Mouse (Mus musculus) embryonic facial prominence, embryonic 12.5 days (tissue): ENCODE data around the gene Sec22c. TPM values are rescaled to one million over a fixed set of nuclear protein-coding genes. Genes with fewer than 3 reads are reported as not detected.

Experiments
- ATAC-seq: fragments of 200-750 bp; cut with Nextera tagmentation; 2 replicates; pipeline ENCODE4 v1.8.0; 2017; ENCODE audit not compliant: insufficient number of reproducible peaks, insufficient read depth, low FRiP score, low TSS enrichment
- H3K27ac ChIP-seq: fragments of 300-500 bp; sonication (generic); 2 replicates; pipeline ENCODE4 v1.5.1; 2016; ENCODE audit warnings: mild to moderate bottlenecking
- H3K27me3 ChIP-seq: fragments of 300-500 bp; sonication (generic); 2 replicates; pipeline ENCODE4 v1.6.1; 2016; ENCODE audit warnings: mild to moderate bottlenecking, moderate library complexity
- H3K36me3 ChIP-seq: fragments of 300-500 bp; sonication (generic); 2 replicates; pipeline ENCODE4 v1.6.1; 2016; ENCODE audit warnings: mild to moderate bottlenecking
- H3K4me1 ChIP-seq: fragments of 300-500 bp; sonication (generic); 2 replicates; pipeline ENCODE4 v1.6.1; 2016
- H3K4me2 ChIP-seq: fragments of 300-500 bp; sonication (generic); replicated peaks from 2 replicates; pipeline ENCODE4 v1.6.1; 2016; ENCODE audit warnings: mild to moderate bottlenecking, moderate library complexity
- H3K4me3 ChIP-seq: fragments of 300-500 bp; sonication (generic); 2 replicates; pipeline ENCODE4 v1.5.1; 2016; ENCODE audit warnings: mild to moderate bottlenecking
- H3K9ac ChIP-seq: fragments of 300-500 bp; sonication (generic); 2 replicates; pipeline ENCODE4 v1.6.1; 2016; ENCODE audit warnings: mild to moderate bottlenecking, moderate library complexity
- H3K9me3 ChIP-seq: fragments of 300-500 bp; sonication (generic); 2 replicates; pipeline ENCODE4 v1.6.1; 2016; ENCODE audit warnings: mild to moderate bottlenecking, moderate library complexity
- WGBS: fragments of 180-500 bp; shearing (Covaris S2); methylation state at CpG from one replicate; pipeline ENCODE4 v1.1.7; 2016; 5-methylcytosine and 5-hydroxymethylcytosine counted together
- polyA plus RNA-seq: library from polyadenylated mRNA; unstranded; fragments of >200 nt; fragmentation: Nextera tagmentation; extraction: Ambion mirVana; gene quantifications from 2 replicates; pipeline ENCODE4 v1.2.1, GENCODE M21; 2016

Sec22c gene
- polyA plus RNA-seq, 1 experiment from 2014 or later: 18.0 TPM

DNA sequence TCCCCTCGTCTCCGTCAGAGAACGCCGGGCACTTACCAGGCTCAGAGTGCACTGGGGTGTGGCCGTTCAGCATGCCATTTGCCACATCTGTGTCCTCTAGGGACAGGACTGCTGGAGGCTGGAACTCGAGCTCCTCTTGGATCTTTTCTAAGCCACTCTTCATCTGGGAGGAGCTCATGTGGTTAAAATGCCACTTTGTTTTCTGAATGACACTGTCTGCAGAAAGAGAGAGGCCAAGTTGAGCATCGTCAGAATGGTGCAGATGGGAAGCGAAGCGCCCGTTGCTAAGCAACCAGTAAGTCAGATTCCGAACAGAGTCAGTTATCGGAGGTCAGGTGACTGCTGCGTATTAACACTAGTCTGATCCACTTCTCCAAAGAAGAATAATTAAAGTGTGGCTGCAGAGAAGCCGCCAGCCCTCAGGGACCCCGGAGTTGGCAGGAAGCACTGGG, 15.1 kb downstream of the Sec22c start:
- ATAC-seq: no peak

DNA sequence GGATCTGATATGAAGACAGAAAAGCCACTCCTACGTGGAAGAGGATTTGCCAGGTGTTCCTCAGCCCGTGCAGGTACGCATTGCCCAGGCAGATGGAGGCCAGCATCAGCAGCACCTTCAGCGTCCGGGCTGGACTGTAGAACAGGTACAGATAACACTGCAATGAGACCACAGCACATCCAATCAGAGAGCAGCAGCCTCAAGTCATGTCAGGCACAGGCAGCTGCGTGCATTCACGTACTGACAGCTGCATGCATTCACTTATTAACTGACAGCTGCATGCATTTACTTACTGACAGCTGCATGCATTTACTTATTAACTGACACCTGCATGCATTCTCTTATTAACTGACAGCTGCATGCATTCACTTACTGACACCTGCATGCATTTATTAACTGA, 20.6 kb downstream of the Sec22c start:
- no peaks in the 10 kb centered on the region for H3K9me3 ChIP-seq
- H3K36me3 ChIP-seq: peaks cover 38% of the 10 kb centered on the region
- no peak overlapping the region for H3K4me2 ChIP-seq
- no peak overlapping the region for H3K4me3 ChIP-seq
- no peaks in the 10 kb centered on the region for H3K27me3 ChIP-seq
- no peak overlapping the region for H3K9ac ChIP-seq
- H3K4me1 ChIP-seq: no peaks in the 10 kb centered on the region
- no peak for ATAC-seq
- 81% methylated on average over 7 of the region's 7 CpGs for WGBS
- H3K27ac ChIP-seq: no peak overlapping the region

More for the DNA sequence above, 15.1 kb downstream of the Sec22c start:
- no peak overlapping the region for H3K9ac ChIP-seq
- 0 out of 2 replicates have a peak, but pooled peaks cover 5% of the 10 kb centered on the region for H3K4me1 ChIP-seq
- H3K4me3 ChIP-seq: no peak overlapping the region
- H3K36me3 ChIP-seq: peaks cover 56% of the 10 kb centered on the region
- H3K27me3 ChIP-seq: no peaks in the 10 kb centered on the region
- H3K4me2 ChIP-seq: no peak overlapping the region
- 63% methylated on average over 15 of the region's 15 CpGs for WGBS
- H3K27ac ChIP-seq: peak overlapping the region; percentile 51; the same call in 1 of the 2 replicates
- H3K9me3 ChIP-seq: no peaks in the 10 kb centered on the region

DNA sequence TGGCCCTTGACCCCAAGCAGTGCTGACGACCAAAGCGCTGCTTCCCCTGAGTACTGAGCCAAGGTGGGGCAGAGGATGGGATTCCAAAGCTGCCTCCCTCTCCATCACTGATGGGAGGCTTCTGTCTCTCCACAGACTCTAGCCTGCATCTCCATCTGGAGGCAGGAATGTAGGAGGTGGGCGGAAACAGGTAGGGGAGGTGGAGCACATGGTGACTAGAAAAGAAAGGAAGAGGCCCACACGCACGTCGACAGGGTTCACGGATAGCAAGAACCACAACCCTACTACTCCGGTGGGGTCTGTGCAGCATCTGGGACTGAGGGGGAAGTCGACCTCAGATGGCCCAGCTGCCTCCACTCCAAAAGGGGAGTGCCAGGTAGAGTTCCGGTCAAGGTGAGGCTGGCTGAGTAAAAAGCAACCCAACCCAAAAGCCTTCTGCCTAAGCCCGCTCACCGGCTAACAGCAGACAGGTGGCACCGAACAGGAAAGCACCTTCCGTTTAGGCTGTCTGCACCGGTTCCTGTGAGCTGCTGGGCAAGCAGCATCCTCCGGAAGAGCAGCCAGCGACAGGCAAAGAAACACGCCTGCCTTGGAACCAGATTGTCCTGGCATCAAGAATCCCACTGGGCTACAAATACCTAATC, 23.1 kb downstream of the Sec22c start:
- ATAC-seq: no peak
- WGBS: 71% methylated on average over 18 of the region's 18 CpGs

DNA sequence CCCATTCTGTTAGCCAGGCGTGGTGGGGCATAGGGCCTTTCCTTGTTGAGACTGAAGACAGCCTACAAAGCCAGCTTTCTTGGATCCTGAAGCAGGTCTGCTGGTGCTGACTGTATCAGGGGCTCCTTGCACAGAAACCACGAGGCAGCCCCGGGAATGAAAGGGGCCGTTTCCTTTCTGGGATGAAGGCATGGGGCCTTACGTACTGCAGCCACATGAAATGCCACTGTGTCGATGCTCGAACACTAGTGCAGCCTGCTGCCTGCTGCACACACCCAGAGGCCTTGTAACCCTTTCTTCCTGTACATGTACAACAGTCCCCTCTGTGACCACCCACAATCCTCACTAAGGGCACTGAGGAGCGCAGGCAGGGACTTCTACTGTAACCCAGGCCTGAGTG, 24.1 kb downstream of the Sec22c start:
- Histone ChIP-seq H3K4me3 (no peak overlapping the region), H3K9ac (no peak overlapping the region), H3K36me3 (peaks cover 19% of the 10 kb centered on the region), H3K9me3 (no peaks in the 10 kb centered on the region), H3K27me3 (no peaks in the 10 kb centered on the region), H3K27ac (no peak overlapping the region), H3K4me1 (no peaks in the 10 kb centered on the region), H3K4me2 (no peak overlapping the region)
- WGBS: 75% methylated on average over 8 of the region's 8 CpGs
- ATAC-seq: no peak

More for the DNA sequence above, 23.1 kb downstream of the Sec22c start:
- peaks cover 25% of the 10 kb centered on the region for H3K36me3 ChIP-seq
- H3K4me3 ChIP-seq: no peak overlapping the region
- H3K4me2 ChIP-seq: no peak overlapping the region
- no peaks in the 10 kb centered on the region for H3K27me3 ChIP-seq
- no peak overlapping the region for H3K27ac ChIP-seq
- H3K9me3 ChIP-seq: no peaks in the 10 kb centered on the region
- no peaks in the 10 kb centered on the region for H3K4me1 ChIP-seq
- no peak overlapping the region for H3K9ac ChIP-seq

DNA sequence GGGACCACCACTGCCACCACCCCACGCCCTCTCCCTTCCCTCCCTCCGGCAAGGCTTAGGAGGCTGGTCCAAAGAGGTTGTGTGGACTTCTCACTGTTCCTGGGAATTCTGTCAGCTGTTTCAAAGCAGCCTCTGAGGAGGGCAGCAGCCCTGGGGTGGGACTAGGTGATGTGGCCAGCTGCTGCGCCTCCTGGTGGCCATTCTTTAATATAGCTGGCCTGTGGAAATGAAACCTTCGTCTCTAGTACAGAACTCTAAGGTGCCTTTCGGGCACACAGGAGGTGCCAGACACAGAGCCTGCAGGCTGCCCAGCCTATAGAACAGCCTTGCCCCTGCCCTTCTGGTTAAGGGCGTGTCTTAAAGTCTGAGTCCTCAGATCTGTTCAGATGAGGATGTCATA, 25.7 kb downstream of the Sec22c start:
- H3K9ac ChIP-seq: no peak overlapping the region
- H3K27ac ChIP-seq: no peak overlapping the region
- WGBS: 14% methylated on average over 6 of the region's 6 CpGs
- H3K27me3 ChIP-seq: no peaks in the 10 kb centered on the region
- ATAC-seq: peak; percentile 25; the same call in 1 of the 2 replicates
- H3K4me2 ChIP-seq: no peak overlapping the region
- peaks cover 5% of the 10 kb centered on the region for H3K36me3 ChIP-seq
- H3K4me1 ChIP-seq: no peaks in the 10 kb centered on the region
- no peaks in the 10 kb centered on the region for H3K9me3 ChIP-seq
- no peak overlapping the region for H3K4me3 ChIP-seq

DNA sequence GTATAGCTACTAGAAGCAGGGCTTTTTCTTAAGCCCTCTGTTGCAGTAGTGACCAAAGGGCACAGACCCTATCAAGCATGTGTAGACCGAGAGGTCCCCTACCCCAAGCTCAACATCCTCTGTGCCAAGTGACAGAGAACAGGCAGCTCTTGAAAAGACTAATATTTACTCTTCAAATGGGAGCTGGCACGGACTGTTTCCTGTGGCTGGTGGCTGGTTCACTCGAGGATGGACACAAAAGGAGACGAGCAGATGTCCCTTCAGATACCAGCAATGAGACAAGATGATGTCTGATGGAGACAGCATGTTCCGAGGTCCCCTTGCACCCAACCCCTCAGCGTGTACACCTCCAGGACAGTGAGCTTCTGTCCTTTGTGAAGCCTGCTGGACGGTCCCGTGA, 27.8 kb downstream of the Sec22c start:
- Histone ChIP-seq H3K4me1 (no peaks in the 10 kb centered on the region), H3K4me2 (no peak overlapping the region), H3K27ac (no peak overlapping the region), H3K9me3 (no peaks in the 10 kb centered on the region), H3K27me3 (no peaks in the 10 kb centered on the region), H3K36me3 (no peaks in the 10 kb centered on the region), H3K4me3 (no peak overlapping the region), H3K9ac (no peak overlapping the region)
- ATAC-seq: no peak
- WGBS: 77% methylated on average over 8 of the region's 8 CpGs

DNA sequence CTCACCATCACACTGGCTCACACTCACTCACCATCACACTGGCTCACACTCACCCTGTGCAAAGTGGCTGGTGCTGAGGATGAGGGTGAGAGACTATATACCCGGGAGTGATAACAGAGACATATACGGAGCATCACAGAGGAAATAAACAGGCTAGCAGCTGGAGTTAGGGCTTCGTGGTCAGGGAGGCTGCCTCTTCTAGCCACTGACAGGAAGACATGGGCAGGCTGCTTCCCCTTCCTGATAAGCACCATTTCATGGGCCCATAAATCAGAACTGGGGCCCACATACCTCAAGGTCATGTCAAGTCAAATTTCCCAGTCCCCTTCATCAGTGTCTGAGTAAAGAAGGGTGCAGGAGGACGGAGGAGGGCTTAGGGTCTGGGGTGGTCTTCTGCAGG, 28.2 kb downstream of the Sec22c start:
- H3K4me3 ChIP-seq: no peak overlapping the region
- peaks cover 3% of the 10 kb centered on the region; the same call in 1 of the 2 replicates for H3K4me1 ChIP-seq
- H3K4me2 ChIP-seq: no peak overlapping the region
- H3K9ac ChIP-seq: no peak overlapping the region
- H3K27me3 ChIP-seq: no peaks in the 10 kb centered on the region
- 81% methylated on average over 4 of the region's 4 CpGs for WGBS
- H3K9me3 ChIP-seq: no peaks in the 10 kb centered on the region
- ATAC-seq: no peak
- H3K27ac ChIP-seq: no peak overlapping the region
- no peaks in the 10 kb centered on the region for H3K36me3 ChIP-seq

DNA sequence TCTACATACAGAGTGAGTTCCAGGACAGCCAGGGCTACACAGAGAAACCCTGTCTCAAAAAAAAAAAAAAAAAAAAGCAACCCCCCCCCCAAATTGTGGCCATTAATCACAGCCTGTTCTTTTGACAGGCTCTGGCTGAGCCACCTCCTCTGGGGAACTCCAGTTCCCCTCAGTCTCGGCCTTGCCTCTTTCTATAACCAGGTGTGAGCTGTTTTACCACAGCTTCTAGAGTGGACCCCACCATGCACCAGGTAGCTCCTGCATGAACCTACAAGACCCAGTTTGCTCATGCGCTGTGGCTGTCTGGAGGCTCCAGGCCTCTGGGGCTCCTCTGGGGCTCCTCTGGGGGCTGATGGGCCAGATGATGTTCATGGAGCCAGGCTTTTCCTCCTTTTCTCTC, 29.7 kb downstream of the Sec22c start:
- peaks cover 3% of the 10 kb centered on the region; the same call in 1 of the 2 replicates for H3K4me1 ChIP-seq
- H3K9ac ChIP-seq: no peak overlapping the region
- H3K4me2 ChIP-seq: no peak overlapping the region
- ATAC-seq: no peak
- 87% methylated on average over 2 of the region's 2 CpGs for WGBS
- H3K9me3 ChIP-seq: no peaks in the 10 kb centered on the region
- H3K27ac ChIP-seq: no peak overlapping the region
- H3K36me3 ChIP-seq: no peaks in the 10 kb centered on the region
- no peak overlapping the region for H3K4me3 ChIP-seq
- H3K27me3 ChIP-seq: peaks cover 6% of the 10 kb centered on the region

DNA sequence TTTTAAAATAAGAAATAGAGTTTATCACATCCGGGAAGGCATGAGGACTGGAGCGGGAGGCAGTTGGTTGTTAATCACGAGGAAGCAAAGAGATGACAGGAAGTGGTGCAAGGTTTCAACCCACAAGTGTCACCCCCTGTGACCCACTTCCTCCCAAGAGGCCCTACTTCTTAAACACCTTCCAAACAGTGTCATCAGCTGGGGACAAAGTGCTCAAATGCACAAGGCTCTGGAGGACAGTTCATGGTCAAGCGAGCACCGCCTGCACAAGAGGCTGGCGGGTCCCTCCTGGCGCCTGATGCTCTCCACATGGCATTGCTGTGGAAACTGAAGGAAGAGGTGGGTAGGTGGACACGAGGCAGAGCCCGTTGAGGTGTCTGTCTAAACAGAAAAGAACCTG, 30.3 kb downstream of the Sec22c start:
- Histone ChIP-seq H3K9me3 (no peaks in the 10 kb centered on the region), H3K36me3 (no peaks in the 10 kb centered on the region), H3K4me1 (peaks cover 4% of the 10 kb centered on the region; the same call in 1 of the 2 replicates), H3K27me3 (peaks cover 10% of the 10 kb centered on the region), H3K4me2 (no peak overlapping the region), H3K27ac (no peak overlapping the region), H3K4me3 (no peak overlapping the region), H3K9ac (no peak overlapping the region)
- ATAC-seq: no peak
- WGBS: 87% methylated on average over 9 of the region's 9 CpGs

DNA sequence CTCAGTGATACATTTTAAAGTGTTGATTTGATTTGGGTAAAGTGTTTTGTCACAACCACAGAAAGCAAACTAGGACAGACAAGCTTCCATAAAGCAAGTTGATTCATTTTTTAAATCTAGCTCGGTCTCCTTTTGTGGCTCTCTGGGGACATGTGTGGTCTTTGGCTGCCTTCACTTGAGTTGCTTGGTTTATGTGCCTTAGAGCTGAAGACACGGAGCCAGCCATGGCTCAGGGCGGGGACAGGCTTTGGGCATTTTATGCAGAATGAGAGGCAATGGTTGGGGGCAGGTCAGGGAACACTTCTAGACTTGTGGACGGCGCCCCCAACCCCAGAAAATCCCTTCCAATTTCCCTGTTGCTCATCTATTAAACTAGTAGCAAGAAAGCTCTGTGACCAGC, 31.6 kb downstream of the Sec22c start:
- Histone ChIP-seq H3K27ac (no peak overlapping the region), H3K9ac (no peak overlapping the region), H3K27me3 (peaks cover 21% of the 10 kb centered on the region), H3K4me2 (no peak overlapping the region), H3K36me3 (no peaks in the 10 kb centered on the region), H3K4me3 (no peak overlapping the region), H3K9me3 (no peaks in the 10 kb centered on the region), H3K4me1 (peaks cover 14% of the 10 kb centered on the region; the same call in 1 of the 2 replicates)
- 82% methylated on average over 5 of the region's 5 CpGs for WGBS
- ATAC-seq: no peak

DNA sequence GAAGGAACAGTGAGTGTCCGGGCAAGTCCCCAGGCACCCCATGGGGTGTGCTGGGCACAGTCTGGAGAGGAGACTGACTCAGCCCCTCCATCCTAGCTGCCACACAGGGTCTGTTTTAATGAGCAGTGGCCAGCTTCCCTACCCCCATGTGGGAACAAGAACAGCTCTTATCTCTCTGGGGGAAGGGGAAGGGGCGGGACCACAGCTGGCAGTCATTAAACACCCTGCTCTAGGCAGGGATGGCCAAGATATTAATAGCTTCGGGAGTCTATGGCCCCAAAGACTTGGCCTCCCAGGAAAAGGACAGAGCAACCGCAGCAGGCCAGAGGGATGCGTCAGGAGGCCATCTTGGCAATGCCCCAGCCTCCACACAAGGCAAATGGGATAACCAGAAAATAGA, 33.0 kb downstream of the Sec22c start:
- Histone ChIP-seq H3K4me1 (peaks cover 14% of the 10 kb centered on the region; the same call in 1 of the 2 replicates), H3K9ac (no peak overlapping the region), H3K27ac (no peak overlapping the region), H3K9me3 (no peaks in the 10 kb centered on the region), H3K4me3 (no peak overlapping the region), H3K4me2 (no peak overlapping the region), H3K27me3 (peaks cover 35% of the 10 kb centered on the region), H3K36me3 (no peaks in the 10 kb centered on the region)
- no peak for ATAC-seq
- 57% methylated on average over 5 of the region's 5 CpGs for WGBS

DNA sequence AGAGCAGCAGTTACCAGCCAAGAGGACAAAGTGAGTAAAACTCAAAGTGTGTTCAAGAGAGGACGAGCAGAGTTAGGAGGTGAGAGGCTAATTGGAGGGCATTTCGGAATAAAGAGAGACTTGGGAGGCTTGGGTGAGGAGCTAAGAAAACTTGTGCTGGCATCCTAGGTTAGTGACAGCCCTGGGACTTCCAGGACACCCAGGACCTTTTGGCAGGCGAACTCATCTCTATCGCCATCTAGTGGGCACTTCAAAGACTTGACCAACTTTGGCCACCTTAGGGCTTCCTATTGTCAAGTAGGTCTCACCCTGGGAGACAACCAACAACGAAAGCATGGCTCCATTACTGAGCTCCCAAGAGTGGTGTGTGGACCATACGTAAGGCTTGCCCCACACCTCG, 34.0 kb downstream of the Sec22c start:
- Histone ChIP-seq H3K4me1 (peaks cover 16% of the 10 kb centered on the region; the same call in 1 of the 2 replicates), H3K27me3 (peaks cover 40% of the 10 kb centered on the region), H3K27ac (no peak overlapping the region), H3K4me2 (no peak overlapping the region), H3K36me3 (no peaks in the 10 kb centered on the region), H3K4me3 (no peak overlapping the region), H3K9ac (no peak overlapping the region), H3K9me3 (no peaks in the 10 kb centered on the region)
- 25% methylated on average over 7 of the region's 7 CpGs for WGBS
- no peak for ATAC-seq
